In genomic region chr5:138757616-138758015, GRCm38 (mm10) we compare ENCODE assay signal across 12 mouse cellular contexts. TPM values are rescaled to one million over a fixed set of nuclear protein-coding genes. Genes with fewer than 3 reads are reported as not detected.
DNase-seq lines count a peak whose midpoint lies in the region; ATAC-seq and TF ChIP-seq lines count a peak whose summit lies in the region.
"Had no signal": no experiment of that assay in that cellular context is flagged by ENCODE, and none has a peak within 500 bp of the region (broad histone marks: within the 10 kb centered on the region; RNA-seq: fewer than 3 reads in every experiment).

No protein-coding gene starts in this region.

- DNase-seq in liver, adult 2 months (ENCODE audit: extremely low read depth, low read depth, low spot score) = peak; percentile 69
- DNase-seq in liver = no peak
- DNase-seq in limb, embryonic 14.5 days (ENCODE audit: low spot score) = no peak
- DNase-seq in thymus, postnatal 4 days = no peak
- no peak for DNase-seq in adrenal gland, postnatal 25 days
- DNase-seq in adrenal gland, postnatal 36 days = no peak
- DNase-seq: lung, postnatal 14 days had no signal

- H3K36me3 ChIP-seq in liver, adult 2 months (ENCODE audit: control insufficient read depth, insufficient read depth, low read length) = peaks cover 20% of the 10 kb centered on the region
- peaks cover 48% of the 10 kb centered on the region for H3K36me3 ChIP-seq in hindbrain, embryonic 13.5 days
- H3K36me3 ChIP-seq in limb, embryonic 14.5 days (ENCODE audit: control insufficient read depth, insufficient read depth, low read length) = no peaks in the 10 kb centered on the region
- H3K36me3 ChIP-seq in neural tube, embryonic 13.5 days = peaks cover 46% of the 10 kb centered on the region
- H3K36me3 ChIP-seq: embryonic facial prominence, embryonic 12.5 days had no signal

- WGBS in liver, adult 2 months = 22% methylated on average over 12 of the region's 12 CpGs
- WGBS in hindbrain, embryonic 13.5 days = 94% methylated on average over 12 of the region's 12 CpGs
- WGBS in limb, embryonic 14.5 days = 91% methylated on average over 12 of the region's 12 CpGs
- 88% methylated on average over 12 of the region's 12 CpGs for WGBS in neural tube, embryonic 13.5 days

- no peaks in the 10 kb centered on the region for H3K27me3 ChIP-seq in liver, adult 2 months (ENCODE audit: control insufficient read depth, insufficient read depth, low read length)
- no peaks in the 10 kb centered on the region for H3K27me3 ChIP-seq in hindbrain, embryonic 13.5 days
- H3K27me3 ChIP-seq in limb, embryonic 14.5 days (ENCODE audit: control insufficient read depth, insufficient read depth, low read length) = peaks cover 48% of the 10 kb centered on the region
- peaks cover 7% of the 10 kb centered on the region; the same call in 1 of the 2 replicates for H3K27me3 ChIP-seq in neural tube, embryonic 13.5 days

- H3K9ac ChIP-seq in liver, adult 2 months (ENCODE audit: low read depth, low read length) = peak overlapping the region; percentile 50
- peak overlapping the region; percentile 97 for H3K9ac ChIP-seq in hindbrain, embryonic 13.5 days
- 0 out of 2 replicates have a peak overlapping the region, but pooled peaks have one; percentile 4 for H3K9ac ChIP-seq in limb, embryonic 14.5 days (ENCODE audit: low read depth, low read length, severe bottlenecking)
- peak overlapping the region; percentile 95 for H3K9ac ChIP-seq in neural tube, embryonic 13.5 days
- H3K9ac ChIP-seq: embryonic facial prominence, embryonic 12.5 days had no signal

- peak overlapping the region; percentile 70 for H3K4me2 ChIP-seq in hindbrain, embryonic 13.5 days
- no peak overlapping the region for H3K4me2 ChIP-seq in limb, embryonic 14.5 days (replicated peaks; ENCODE audit: low read depth, low read length, severe bottlenecking)
- peak overlapping the region; percentile 82 for H3K4me2 ChIP-seq in neural tube, embryonic 13.5 days

- peaks cover 8% of the 10 kb centered on the region; the same call in 1 of the 2 replicates for H3K79me2 ChIP-seq in liver, adult 2 months (ENCODE audit: control insufficient read depth, insufficient read depth, low read length)

- no peaks in the 10 kb centered on the region for H3K9me3 ChIP-seq in hindbrain, embryonic 13.5 days
- no peaks in the 10 kb centered on the region for H3K9me3 ChIP-seq in limb, embryonic 14.5 days (ENCODE audit: control insufficient read depth, low read length)
- no peaks in the 10 kb centered on the region for H3K9me3 ChIP-seq in neural tube, embryonic 13.5 days
- H3K9me3 ChIP-seq: embryonic facial prominence, embryonic 12.5 days had no signal

- H3K4me3 ChIP-seq in liver, adult 2 months (ENCODE audit: insufficient read depth, low read depth, low read length) = peak overlapping the region; percentile 23; the same call in 1 of the 2 replicates
- peak overlapping the region; percentile 87 for H3K4me3 ChIP-seq in hindbrain, embryonic 13.5 days
- no peak overlapping the region for H3K4me3 ChIP-seq in limb, embryonic 14.5 days (replicated peaks; ENCODE audit: low read length)
- H3K4me3 ChIP-seq in neural tube, embryonic 13.5 days = peak overlapping the region; percentile 82
- H3K4me3 ChIP-seq: embryonic facial prominence, embryonic 12.5 days had no signal

- no peak for TF ChIP-seq POLR2A in liver, adult 2 months (IDR thresholded peaks at IDR 0.05; ENCODE audit: extremely low read depth, insufficient read depth, low read length)
- no peak for TF ChIP-seq POLR2A in limb, embryonic 14.5 days (IDR thresholded peaks at IDR 0.05; ENCODE audit: borderline replicate concordance, extremely low read depth, insufficient read depth, insufficient read length)

- peak overlapping the region; percentile 88 for H3K27ac ChIP-seq in liver, adult 2 months (replicated peaks; ENCODE audit: insufficient read depth, low read depth, low read length)
- H3K27ac ChIP-seq in hindbrain, embryonic 13.5 days = peak overlapping the region; percentile 99
- H3K27ac ChIP-seq in limb, embryonic 14.5 days (replicated peaks; ENCODE audit: low read depth, low read length) = no peak overlapping the region
- H3K27ac ChIP-seq in neural tube, embryonic 13.5 days (replicated peaks) = peak overlapping the region; percentile 97
- H3K27ac ChIP-seq: embryonic facial prominence, embryonic 12.5 days had no signal

- no peak for TF ChIP-seq CTCF in liver, adult 2 months (IDR thresholded peaks at IDR 0.05; ENCODE audit: low read depth, low read length)

- no peak for ATAC-seq in hindbrain, embryonic 13.5 days (ENCODE audit: low FRiP score)
- ATAC-seq in limb, embryonic 14.5 days (ENCODE audit: low FRiP score, low read depth) = no peak
- ATAC-seq in neural tube, embryonic 13.5 days (ENCODE audit: low read depth) = no peak
- ATAC-seq: CD4-positive, CD25-positive, alpha-beta regulatory T cell, adult 4 months; inflammation-experienced regulatory T-cells, adult 6 months had no signal

- H3K4me1 ChIP-seq in liver, adult 2 months (ENCODE audit: control insufficient read depth, insufficient read depth, low read length) = peaks cover 17% of the 10 kb centered on the region
- H3K4me1 ChIP-seq in hindbrain, embryonic 13.5 days (replicated peaks) = peaks cover 80% of the 10 kb centered on the region
- H3K4me1 ChIP-seq in limb, embryonic 14.5 days (ENCODE audit: control insufficient read depth, insufficient read depth, low read length) = peaks cover 22% of the 10 kb centered on the region
- peaks cover 91% of the 10 kb centered on the region for H3K4me1 ChIP-seq in neural tube, embryonic 13.5 days (replicated peaks)

RNA-seq across cellular contexts. Expression of gene Fam20c, which starts 3.3 kb away (rescaled TPM):
- 18.2 and 28.1 TPM in 2 replicates for total RNA-seq in liver, adult 2 months (2014; rRNA removed)
- polyA plus RNA-seq in liver, adult 2 months (2012; rRNA removed) = 49.9 and 50.7 TPM in 2 replicates
- polyA plus RNA-seq in hindbrain, embryonic 13.5 days (2015; fragmentation: Nextera tagmentation; extraction: Ambion mirVana) = 48.0 and 51.5 TPM in 2 replicates
- polyA plus RNA-seq in limb, embryonic 14.5 days (2012; rRNA removed) = 10.6 and 12.3 TPM in 2 replicates
- 8.5 and 10.9 TPM in 2 replicates for polyA plus RNA-seq in limb, embryonic 14.5 days (2014; fragmentation: Nextera tagmentation; extraction: Ambion mirVana)
- 50.3 and 51.3 TPM in 2 replicates for polyA plus RNA-seq in neural tube, embryonic 13.5 days (2015; fragmentation: Nextera tagmentation; extraction: Ambion mirVana)
- total RNA-seq in adrenal gland, postnatal 25 days (2021) = 13.2 and 13.8 TPM in 2 replicates
- 10 to 100 TPM; 12.2 to 12.5 TPM for total RNA-seq in adrenal gland, postnatal 36 days (2021)
- polyA plus RNA-seq: CD4-positive, CD25-positive, alpha-beta regulatory T cell, adult 4 months; inflammation-experienced regulatory T-cells, adult 6 months had no signal

Comparison
In these comparisons a context has a peak if more than half of its experiments do, and no peak if none do; other contexts are left out.
1. H3K9ac ChIP-seq: peak in every context shown above with its lines; median percentile 97 in hindbrain, embryonic 13.5 days; 95 in neural tube, embryonic 13.5 days; 50 in liver, adult 2 months; 4 in limb, embryonic 14.5 days.